Mouse (Mus musculus): ENCODE data around the gene Mnt.

Mnt gene

GRCm38 (mm10) chr11:74832503-74833143 lies 1.9 kb downstream of the Mnt start:
- DNase-seq = peak; percentile 75

GRCm38 (mm10) chr11:74833536-74834358 lies 3.0 kb downstream of the Mnt start:
- no peak for DNase-seq

GRCm38 (mm10) chr11:74834359-74834638 lies 3.6 kb downstream of the Mnt start:
- DNase-seq = no peak

- no peak for DNase-seq
These were observed 4.0 kb downstream of the Mnt start for GRCm38 (mm10) chr11:74834650-74835277.

- no peak for DNase-seq
These were observed 5.0 kb downstream of the Mnt start for GRCm38 (mm10) chr11:74835593-74836224.

- DNase-seq = no peak
These were observed 5.7 kb downstream of the Mnt start for GRCm38 (mm10) chr11:74836225-74837055.

GRCm38 (mm10) chr11:74837056-74837693 lies 6.5 kb downstream of the Mnt start:
- no peak for DNase-seq

- peak; percentile 96 for DNase-seq
These were observed 7.1 kb downstream of the Mnt start for GRCm38 (mm10) chr11:74837694-74838431.

GRCm38 (mm10) chr11:74838441-74838840 lies 7.7 kb downstream of the Mnt start:
- peak; percentile 94 for DNase-seq

GRCm38 (mm10) chr11:74838971-74839370 lies 8.3 kb downstream of the Mnt start:
- DNase-seq = peak; percentile 88

- DNase-seq = no peak
These were observed 9.4 kb downstream of the Mnt start for GRCm38 (mm10) chr11:74839860-74840715.

GRCm38 (mm10) chr11:74840739-74841138 lies 10.0 kb downstream of the Mnt start:
- no peak for DNase-seq

- DNase-seq = no peak
These were observed 10.6 kb downstream of the Mnt start for GRCm38 (mm10) chr11:74841366-74841765.

GRCm38 (mm10) chr11:74842045-74842444 lies 11.3 kb downstream of the Mnt start:
- no peak for DNase-seq

- DNase-seq = no peak
These were observed 12.1 kb downstream of the Mnt start for GRCm38 (mm10) chr11:74842656-74843434.

- DNase-seq = no peak
These were observed 12.7 kb downstream of the Mnt start for GRCm38 (mm10) chr11:74843435-74843714.

GRCm38 (mm10) chr11:74843761-74844160 lies 13.0 kb downstream of the Mnt start:
- DNase-seq = no peak

GRCm38 (mm10) chr11:74845784-74846183 lies 15.1 kb downstream of the Mnt start:
- DNase-seq = no peak

GRCm38 (mm10) chr11:74847919-74848521 lies 17.3 kb downstream of the Mnt start:
- DNase-seq = no peak
